Mouse (Mus musculus): ENCODE results near the gene Cebpb. TPM values are rescaled to one million over a fixed set of nuclear protein-coding genes. Genes with fewer than 3 reads are reported as not detected.

Cebpb gene
- polyA plus RNA-seq, 1 experiment from 2014 or later: 0.11 TPM

GRCm38 (mm10) chr2:167721159-167721882 is 32.6 kb downstream of the Cebpb start:
- Histone ChIP-seq H3K9me3 (replicated peaks; ENCODE audit: control insufficient read depth, low read length) (no peaks in the 10 kb centered on the region), H3K4me1 (ENCODE audit: control insufficient read depth, insufficient read depth, low read length) (no peaks in the 10 kb centered on the region), H3K27ac (ENCODE audit: low read depth, low read length) (no peak overlapping the region), H3K4me3 (ENCODE audit: low read depth, low read length) (no peak overlapping the region), H3K4me2 (ENCODE audit: low read length) (no peak overlapping the region), H3K9ac (ENCODE audit: low read length) (no peak overlapping the region), H3K36me3 (ENCODE audit: control insufficient read depth, insufficient read depth, low read length) (no peaks in the 10 kb centered on the region), H3K27me3 (replicated peaks; ENCODE audit: control insufficient read depth, insufficient read depth, low read length) (no peaks in the 10 kb centered on the region)
- 80% methylated on average over 11 of the region's 11 CpGs for WGBS
- DNase-seq (ENCODE audit: low spot score): no peak
- ATAC-seq: no peak

DNA sequence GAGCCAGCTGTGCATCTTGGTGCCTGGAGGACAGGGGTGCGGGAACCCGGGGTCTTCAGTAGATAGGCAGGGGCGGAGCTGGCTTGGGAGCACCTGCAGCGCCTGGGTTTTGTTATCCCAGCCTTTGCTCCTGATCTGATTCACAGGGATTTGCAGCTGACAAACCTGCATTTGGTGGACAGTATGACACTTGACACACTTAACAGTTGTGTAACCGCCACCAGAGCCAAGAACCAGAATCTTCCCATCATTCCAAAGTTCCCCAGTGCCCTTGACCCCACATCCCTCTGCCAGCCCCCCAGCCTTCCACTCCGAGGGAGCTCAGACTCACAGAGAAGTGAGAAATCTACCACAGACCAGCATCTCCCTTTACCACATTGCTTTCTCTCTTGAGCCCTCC is 33.8 kb downstream of the Cebpb start:
- no peak overlapping the region for H3K27ac ChIP-seq (ENCODE audit: low read depth, low read length)
- H3K27me3 ChIP-seq (replicated peaks; ENCODE audit: control insufficient read depth, insufficient read depth, low read length): no peaks in the 10 kb centered on the region
- no peak overlapping the region for H3K4me3 ChIP-seq (ENCODE audit: low read depth, low read length)
- H3K36me3 ChIP-seq (ENCODE audit: control insufficient read depth, insufficient read depth, low read length): no peaks in the 10 kb centered on the region
- no peak overlapping the region for H3K4me2 ChIP-seq (ENCODE audit: low read length)
- H3K9ac ChIP-seq (ENCODE audit: low read length): no peak overlapping the region
- H3K9me3 ChIP-seq (replicated peaks; ENCODE audit: control insufficient read depth, low read length): no peaks in the 10 kb centered on the region
- DNase-seq (ENCODE audit: low spot score): no peak
- ATAC-seq: no peak
- 68% methylated on average over 6 of the region's 6 CpGs for WGBS
- H3K4me1 ChIP-seq (ENCODE audit: control insufficient read depth, insufficient read depth, low read length): 0 out of 2 replicates have a peak, but pooled peaks cover 2% of the 10 kb centered on the region

GRCm38 (mm10) chr2:167723589-167724206 is 35.0 kb downstream of the Cebpb start:
- 0 out of 2 replicates have a peak, but pooled peaks cover 2% of the 10 kb centered on the region for H3K4me1 ChIP-seq (ENCODE audit: control insufficient read depth, insufficient read depth, low read length)
- no peak for ATAC-seq
- 83% methylated on average over 11 of the region's 11 CpGs for WGBS

DNA sequence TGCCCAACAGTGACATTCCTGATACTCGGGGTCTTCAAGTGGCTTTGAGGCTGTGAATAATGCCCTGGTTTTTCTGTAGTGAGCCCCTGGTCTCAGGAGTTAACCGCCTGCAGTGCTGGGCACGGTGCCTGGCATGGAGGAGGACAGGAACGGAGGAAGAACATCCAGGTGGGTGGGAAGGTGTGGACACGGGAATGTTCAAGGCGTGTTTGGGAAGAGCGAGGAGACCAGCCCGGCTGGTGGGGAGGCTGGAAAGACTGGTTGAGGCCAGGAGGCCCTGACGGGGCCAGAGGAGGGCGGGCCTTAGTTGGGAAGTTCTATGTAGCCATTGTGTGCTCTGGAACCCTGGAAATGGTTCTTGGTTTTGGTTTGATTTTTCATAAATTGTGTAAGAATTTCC is 37.2 kb downstream of the Cebpb start:
- H3K36me3 ChIP-seq (ENCODE audit: control insufficient read depth, insufficient read depth, low read length): no peaks in the 10 kb centered on the region
- 91% methylated on average over 10 of the region's 10 CpGs for WGBS
- ATAC-seq: no peak

More at GRCm38 (mm10) chr2:167723589-167724206, 35.0 kb downstream of the Cebpb start:
- no peaks in the 10 kb centered on the region for H3K27me3 ChIP-seq (replicated peaks; ENCODE audit: control insufficient read depth, insufficient read depth, low read length)
- DNase-seq (ENCODE audit: low spot score): no peak
- no peak overlapping the region for H3K4me3 ChIP-seq (ENCODE audit: low read depth, low read length)
- H3K4me2 ChIP-seq (ENCODE audit: low read length): no peak overlapping the region
- no peaks in the 10 kb centered on the region for H3K36me3 ChIP-seq (ENCODE audit: control insufficient read depth, insufficient read depth, low read length)
- no peak overlapping the region for H3K9ac ChIP-seq (ENCODE audit: low read length)
- H3K27ac ChIP-seq (ENCODE audit: low read depth, low read length): no peak overlapping the region
- no peaks in the 10 kb centered on the region for H3K9me3 ChIP-seq (replicated peaks; ENCODE audit: control insufficient read depth, low read length)

DNA sequence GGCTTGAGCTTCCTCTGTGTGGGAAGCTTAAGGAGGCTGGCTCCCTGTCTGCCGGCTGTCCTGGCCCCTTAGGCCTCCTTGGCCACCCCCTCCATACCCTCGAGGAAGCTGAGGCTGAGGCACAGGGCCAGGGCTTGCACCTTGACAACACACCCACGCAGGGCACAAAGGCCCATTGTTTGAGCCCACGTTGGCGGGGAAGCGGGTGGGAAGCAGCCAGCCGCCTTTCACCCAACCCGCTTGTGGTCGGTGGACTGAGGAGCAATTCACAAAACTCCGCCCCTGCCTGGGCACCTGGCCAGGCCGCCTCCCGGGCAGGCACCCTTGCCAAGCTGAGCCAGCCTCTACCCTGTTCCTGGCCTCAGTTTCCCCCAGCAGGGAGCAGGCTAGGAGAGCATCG is 38.4 kb downstream of the Cebpb start:
- H3K36me3 ChIP-seq (ENCODE audit: control insufficient read depth, insufficient read depth, low read length): no peaks in the 10 kb centered on the region
- H3K27ac ChIP-seq (ENCODE audit: low read depth, low read length): 0 out of 2 replicates have a peak overlapping the region, but pooled peaks have one; percentile 2
- H3K27me3 ChIP-seq (replicated peaks; ENCODE audit: control insufficient read depth, insufficient read depth, low read length): no peaks in the 10 kb centered on the region
- no peak overlapping the region for H3K9ac ChIP-seq (ENCODE audit: low read length)
- ATAC-seq (peak; percentile 80), DNase-seq (ENCODE audit: low spot score) (peak; percentile 74)
- 0 out of 2 replicates have a peak, but pooled peaks cover 2% of the 10 kb centered on the region for H3K4me1 ChIP-seq (ENCODE audit: control insufficient read depth, insufficient read depth, low read length)
- no peaks in the 10 kb centered on the region for H3K9me3 ChIP-seq (replicated peaks; ENCODE audit: control insufficient read depth, low read length)
- no peak overlapping the region for H3K4me3 ChIP-seq (ENCODE audit: low read depth, low read length)
- no peak overlapping the region for H3K4me2 ChIP-seq (ENCODE audit: low read length)
- 28% methylated on average over 13 of the region's 13 CpGs for WGBS

More for the DNA sequence above, 37.2 kb downstream of the Cebpb start:
- Histone ChIP-seq H3K27me3 (replicated peaks; ENCODE audit: control insufficient read depth, insufficient read depth, low read length) (no peaks in the 10 kb centered on the region), H3K4me3 (ENCODE audit: low read depth, low read length) (no peak overlapping the region), H3K9ac (ENCODE audit: low read length) (no peak overlapping the region), H3K4me2 (ENCODE audit: low read length) (no peak overlapping the region), H3K4me1 (ENCODE audit: control insufficient read depth, insufficient read depth, low read length) (0 out of 2 replicates have a peak, but pooled peaks cover 2% of the 10 kb centered on the region), H3K27ac (ENCODE audit: low read depth, low read length) (no peak overlapping the region), H3K9me3 (replicated peaks; ENCODE audit: control insufficient read depth, low read length) (no peaks in the 10 kb centered on the region)
- DNase-seq (ENCODE audit: low spot score): no peak

DNA sequence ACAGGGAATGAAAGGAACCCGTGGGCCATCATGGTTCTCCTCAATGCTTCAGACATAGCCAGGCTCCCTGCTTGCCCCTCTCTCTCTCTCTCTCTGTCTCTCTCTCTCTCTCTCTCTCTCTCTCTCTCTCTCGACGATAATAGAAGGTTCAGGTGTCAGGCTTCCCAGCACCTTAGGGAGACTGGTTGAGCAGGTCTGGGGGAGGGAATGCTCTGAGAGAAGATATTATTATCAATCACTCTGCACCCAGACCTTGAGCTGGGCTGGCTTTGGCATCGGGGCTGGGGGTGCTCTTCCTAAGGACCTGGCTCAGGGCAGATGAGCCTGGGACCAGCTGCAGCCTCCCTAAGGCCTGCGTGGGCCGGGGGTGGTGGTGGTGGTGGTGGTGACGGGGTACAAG is 41.3 kb downstream of the Cebpb start:
- H3K4me3 ChIP-seq (ENCODE audit: low read depth, low read length): no peak overlapping the region
- WGBS: 76% methylated on average over 7 of the region's 7 CpGs
- no peaks in the 10 kb centered on the region for H3K9me3 ChIP-seq (replicated peaks; ENCODE audit: control insufficient read depth, low read length)
- DNase-seq (ENCODE audit: low spot score): no peak
- no peaks in the 10 kb centered on the region for H3K27me3 ChIP-seq (replicated peaks; ENCODE audit: control insufficient read depth, insufficient read depth, low read length)
- H3K27ac ChIP-seq (ENCODE audit: low read depth, low read length): no peak overlapping the region
- no peaks in the 10 kb centered on the region for H3K36me3 ChIP-seq (ENCODE audit: control insufficient read depth, insufficient read depth, low read length)
- no peak overlapping the region for H3K4me2 ChIP-seq (ENCODE audit: low read length)
- no peak for ATAC-seq
- no peak overlapping the region for H3K9ac ChIP-seq (ENCODE audit: low read length)
- H3K4me1 ChIP-seq (ENCODE audit: control insufficient read depth, insufficient read depth, low read length): 0 out of 2 replicates have a peak, but pooled peaks cover 2% of the 10 kb centered on the region

GRCm38 (mm10) chr2:167731149-167731548 is 42.4 kb downstream of the Cebpb start:
- H3K9ac ChIP-seq (ENCODE audit: low read length): no peak overlapping the region
- 64% methylated on average over 13 of the region's 13 CpGs for WGBS
- 0 out of 2 replicates have a peak, but pooled peaks cover 2% of the 10 kb centered on the region for H3K4me1 ChIP-seq (ENCODE audit: control insufficient read depth, insufficient read depth, low read length)
- H3K9me3 ChIP-seq (replicated peaks; ENCODE audit: control insufficient read depth, low read length): no peaks in the 10 kb centered on the region
- no peaks in the 10 kb centered on the region for H3K27me3 ChIP-seq (replicated peaks; ENCODE audit: control insufficient read depth, insufficient read depth, low read length)
- no peak for ATAC-seq
- H3K27ac ChIP-seq (ENCODE audit: low read depth, low read length): no peak overlapping the region
- no peak for DNase-seq (ENCODE audit: low spot score)
- H3K36me3 ChIP-seq (ENCODE audit: control insufficient read depth, insufficient read depth, low read length): no peaks in the 10 kb centered on the region
- H3K4me3 ChIP-seq (ENCODE audit: low read depth, low read length): no peak overlapping the region
- H3K4me2 ChIP-seq (ENCODE audit: low read length): no peak overlapping the region

- DNase-seq (ENCODE audit: low spot score) (no peak), ATAC-seq (no peak)
- H3K4me2 ChIP-seq (ENCODE audit: low read length): no peak overlapping the region
- H3K27me3 ChIP-seq (replicated peaks; ENCODE audit: control insufficient read depth, insufficient read depth, low read length): no peaks in the 10 kb centered on the region
- H3K27ac ChIP-seq (ENCODE audit: low read depth, low read length): no peak overlapping the region
- no peaks in the 10 kb centered on the region for H3K36me3 ChIP-seq (ENCODE audit: control insufficient read depth, insufficient read depth, low read length)
- H3K9me3 ChIP-seq (replicated peaks; ENCODE audit: control insufficient read depth, low read length): no peaks in the 10 kb centered on the region
- H3K4me3 ChIP-seq (ENCODE audit: low read depth, low read length): no peak overlapping the region
- no peak overlapping the region for H3K9ac ChIP-seq (ENCODE audit: low read length)
- 79% methylated on average over 10 of the region's 10 CpGs for WGBS
- no peaks in the 10 kb centered on the region for H3K4me1 ChIP-seq (ENCODE audit: control insufficient read depth, insufficient read depth, low read length)
These were observed 46.1 kb downstream of the Cebpb start for GRCm38 (mm10) chr2:167734861-167735260.

DNA sequence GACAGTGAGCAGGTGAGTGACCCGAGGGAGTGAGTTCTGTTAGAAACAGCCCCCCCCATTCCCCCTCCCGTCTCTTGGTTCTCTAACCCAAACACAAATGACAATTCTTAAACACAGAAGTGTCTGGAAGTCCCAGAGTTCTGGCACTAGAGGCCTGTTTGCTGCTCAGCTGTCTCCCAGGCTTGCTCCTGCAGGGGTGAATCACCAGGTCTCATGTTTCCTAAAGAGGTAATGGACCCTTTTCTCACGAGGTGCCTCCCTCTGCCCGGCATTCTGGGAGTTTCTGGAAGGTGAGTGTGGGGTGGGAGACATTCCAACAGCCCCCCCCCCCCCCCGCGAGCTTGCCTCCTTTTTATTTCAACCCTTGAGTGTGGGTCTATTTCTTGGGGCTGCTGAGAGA is 50.3 kb downstream of the Cebpb start:
- no peak for DNase-seq (ENCODE audit: low spot score)
- WGBS: 52% methylated on average over 6 of the region's 6 CpGs

More for the DNA sequence above, 50.3 kb downstream of the Cebpb start:
- ATAC-seq: no peak
- Histone ChIP-seq H3K4me2 (ENCODE audit: low read length) (no peak overlapping the region), H3K4me3 (ENCODE audit: low read depth, low read length) (no peak overlapping the region), H3K27me3 (replicated peaks; ENCODE audit: control insufficient read depth, insufficient read depth, low read length) (no peaks in the 10 kb centered on the region), H3K4me1 (ENCODE audit: control insufficient read depth, insufficient read depth, low read length) (no peaks in the 10 kb centered on the region), H3K27ac (ENCODE audit: low read depth, low read length) (no peak overlapping the region), H3K36me3 (ENCODE audit: control insufficient read depth, insufficient read depth, low read length) (no peaks in the 10 kb centered on the region), H3K9ac (ENCODE audit: low read length) (no peak overlapping the region), H3K9me3 (replicated peaks; ENCODE audit: control insufficient read depth, low read length) (no peaks in the 10 kb centered on the region)
